Mouse (Mus musculus) heart, embryonic 10.5 days (tissue): ENCODE results near the gene Gm5105. TPM values are rescaled to one million over a fixed set of nuclear protein-coding genes. Genes with fewer than 3 reads are reported as not detected.

Experiments
- DNase-seq: peaks from one replicate; pipeline ENCODE4 v3.0.0-alpha.2; 2017; ENCODE audit warnings: low spot score
- H3K27ac ChIP-seq: fragments of 300-500 bp; sonication (generic); 2 replicates; pipeline ENCODE4 v1.5.1; 2016; ENCODE audit warnings: mild to moderate bottlenecking
- H3K27me3 ChIP-seq: fragments of 300-500 bp; sonication (generic); 2 replicates; pipeline ENCODE4 v1.6.1; 2016; ENCODE audit warnings: mild to moderate bottlenecking; ENCODE audit not compliant: poor library complexity, insufficient read depth, severe bottlenecking
- H3K36me3 ChIP-seq: fragments of 300-500 bp; sonication (generic); 2 replicates; pipeline ENCODE4 v1.6.1; 2016; ENCODE audit warnings: mild to moderate bottlenecking, moderate library complexity
- H3K4me1 ChIP-seq: fragments of 300-500 bp; sonication (generic); 2 replicates; pipeline ENCODE4 v1.6.1; 2016; ENCODE audit warnings: mild to moderate bottlenecking
- H3K4me3 ChIP-seq: fragments of 300-500 bp; sonication (generic); 2 replicates; pipeline ENCODE4 v1.5.1; 2016; ENCODE audit warnings: mild to moderate bottlenecking, moderate library complexity
- H3K9me3 ChIP-seq: fragments of 300-500 bp; sonication (generic); 2 replicates; pipeline ENCODE4 v1.6.1; 2016; ENCODE audit warnings: mild to moderate bottlenecking, moderate library complexity
- WGBS: fragments of 180-500 bp; shearing (Covaris S2); methylation state at CpG from one replicate; pipeline ENCODE4 v1.1.7; 2016; 5-methylcytosine and 5-hydroxymethylcytosine counted together
- polyA plus RNA-seq: library from polyadenylated mRNA; unstranded; fragments of >200 nt; fragmentation: Nextera tagmentation; extraction: Ambion mirVana; gene quantifications from 2 replicates; pipeline ENCODE4 v1.2.1, GENCODE M21; 2016

Gene Gm5105
- 0.20 TPM in 1 of 2 replicates, not detected in the other for polyA plus RNA-seq

GRCm38 (mm10) chr3:138067288-138067687 is at the start of gene Gm5105:
TSS of gene Gm5105 (minus strand) at chr3:138067388.
- Histone ChIP-seq H3K36me3 (no peaks in the 10 kb centered on the region; the same call in none of the 2 replicates), H3K9me3 (no peaks in the 10 kb centered on the region), H3K27me3 (no peaks in the 10 kb centered on the region), H3K4me3 (peak within 1 kb of the TSS; percentile 51; the same call in 1 of the 2 replicates), H3K4me1 (peaks cover 82% of the 10 kb centered on the region), H3K27ac (peak within 1 kb of the TSS; percentile 84)
- 87% methylated on average over 12 of the region's 12 CpGs for WGBS
- no peak for DNase-seq

DNA sequence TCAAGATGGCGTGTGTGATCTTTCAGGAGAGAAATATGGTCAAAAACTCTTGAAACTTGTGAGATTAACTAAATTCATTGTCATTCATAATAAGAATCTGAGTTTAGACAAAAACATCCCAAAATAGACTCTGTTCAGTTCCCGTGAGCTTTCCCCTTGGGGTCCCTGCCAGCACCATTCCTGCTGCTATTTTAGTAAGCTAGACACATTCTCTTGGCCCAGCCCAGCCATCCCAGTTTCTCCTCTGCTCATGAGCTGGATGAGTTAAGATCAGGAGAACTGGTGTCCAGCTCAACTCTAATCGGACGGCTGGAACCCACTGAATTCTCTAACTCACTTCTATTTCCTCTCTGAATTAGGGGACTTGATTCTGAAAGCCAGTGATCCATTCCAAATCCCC is 49.7 kb upstream of the Gm5105 start:
- no peak for DNase-seq
- no peaks in the 10 kb centered on the region for H3K27me3 ChIP-seq
- no peak overlapping the region for H3K4me3 ChIP-seq
- H3K36me3 ChIP-seq: no peaks in the 10 kb centered on the region
- peaks cover 13% of the 10 kb centered on the region for H3K4me1 ChIP-seq
- H3K9me3 ChIP-seq: no peaks in the 10 kb centered on the region
- H3K27ac ChIP-seq: 0 out of 2 replicates have a peak overlapping the region, but pooled peaks have one; percentile 29
- 71% methylated on average over 4 of the region's 4 CpGs for WGBS

GRCm38 (mm10) chr3:138114106-138114505 is 46.9 kb upstream of the Gm5105 start:
- no peaks in the 10 kb centered on the region for H3K27me3 ChIP-seq
- no peak overlapping the region for H3K4me3 ChIP-seq
- peaks cover 5% of the 10 kb centered on the region for H3K4me1 ChIP-seq
- no peak overlapping the region for H3K27ac ChIP-seq
- WGBS: 78% methylated on average over 17 of the region's 17 CpGs
- H3K9me3 ChIP-seq: no peaks in the 10 kb centered on the region
- H3K36me3 ChIP-seq: no peaks in the 10 kb centered on the region
- no peak for DNase-seq

DNA sequence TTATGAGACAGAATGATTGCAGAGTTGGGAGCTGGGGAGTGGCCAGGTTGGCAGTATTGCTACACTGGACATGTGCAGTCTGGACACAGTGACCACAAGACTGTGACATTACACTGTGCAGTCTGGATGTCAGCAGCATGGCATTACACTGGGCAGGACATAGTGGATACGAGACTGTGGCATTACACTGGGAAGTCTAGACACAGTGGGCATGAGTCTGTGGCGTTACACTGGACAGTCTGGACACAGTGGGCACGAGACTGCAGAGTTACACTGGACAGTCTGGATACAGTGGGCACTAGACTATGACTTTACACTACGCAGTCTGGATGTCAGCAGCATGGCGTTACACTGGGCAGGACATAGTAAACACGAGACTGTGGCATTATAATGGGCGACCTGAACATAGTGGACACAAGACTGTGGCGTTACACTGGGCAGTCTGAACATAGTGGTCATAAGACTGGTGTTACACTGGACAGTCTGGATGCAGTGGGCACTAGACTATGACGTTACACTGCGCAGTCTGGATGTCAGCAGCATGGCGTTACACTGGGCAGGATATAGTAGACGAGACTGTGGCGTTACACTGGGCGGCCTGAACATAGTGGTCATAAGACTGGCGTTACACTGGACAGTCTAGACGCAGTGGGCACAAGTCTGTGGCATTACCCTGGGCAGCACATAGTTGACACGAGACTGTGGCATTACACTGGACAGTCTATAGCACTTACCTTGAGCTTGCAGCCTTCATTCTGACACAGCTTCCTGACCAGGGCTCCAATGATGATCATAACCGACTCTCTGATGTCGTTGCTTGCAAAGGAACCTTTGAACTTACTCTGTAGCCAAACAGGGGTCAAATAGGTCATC is 44.0 kb upstream of the Gm5105 start:
- no peaks in the 10 kb centered on the region for H3K36me3 ChIP-seq
- H3K4me3 ChIP-seq: no peak overlapping the region
- no peak overlapping the region for H3K27ac ChIP-seq
- DNase-seq: no peak
- 86% methylated on average over 19 of the region's 19 CpGs for WGBS
- no peaks in the 10 kb centered on the region for H3K4me1 ChIP-seq
- no peaks in the 10 kb centered on the region for H3K27me3 ChIP-seq
- no peaks in the 10 kb centered on the region for H3K9me3 ChIP-seq

DNA sequence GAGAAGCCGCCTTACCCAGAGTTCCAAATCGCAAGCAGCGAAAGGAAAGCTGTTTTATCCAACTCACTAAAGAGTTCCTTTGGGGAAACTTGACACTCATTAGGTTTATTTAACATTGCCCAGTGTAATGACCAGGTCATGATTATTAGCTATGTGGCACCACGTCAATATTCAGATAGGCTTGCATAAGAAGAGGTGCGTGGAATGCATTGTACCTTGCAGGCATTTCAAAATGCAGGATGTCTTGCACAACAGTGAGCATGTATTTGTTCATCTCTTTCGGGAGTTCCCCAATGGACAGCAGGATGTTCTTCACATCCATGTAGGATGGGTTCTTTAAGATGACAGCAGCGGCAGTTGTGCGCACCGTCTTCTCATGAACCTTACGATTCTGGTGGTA is 39.7 kb upstream of the Gm5105 start:
- DNase-seq: peak; percentile 6
- Histone ChIP-seq H3K4me3 (no peak overlapping the region), H3K36me3 (no peaks in the 10 kb centered on the region; the same call in 1 of the 2 replicates), H3K27ac (no peak overlapping the region), H3K4me1 (no peaks in the 10 kb centered on the region), H3K9me3 (no peaks in the 10 kb centered on the region), H3K27me3 (no peaks in the 10 kb centered on the region)
- WGBS: 92% methylated on average over 10 of the region's 10 CpGs

DNA sequence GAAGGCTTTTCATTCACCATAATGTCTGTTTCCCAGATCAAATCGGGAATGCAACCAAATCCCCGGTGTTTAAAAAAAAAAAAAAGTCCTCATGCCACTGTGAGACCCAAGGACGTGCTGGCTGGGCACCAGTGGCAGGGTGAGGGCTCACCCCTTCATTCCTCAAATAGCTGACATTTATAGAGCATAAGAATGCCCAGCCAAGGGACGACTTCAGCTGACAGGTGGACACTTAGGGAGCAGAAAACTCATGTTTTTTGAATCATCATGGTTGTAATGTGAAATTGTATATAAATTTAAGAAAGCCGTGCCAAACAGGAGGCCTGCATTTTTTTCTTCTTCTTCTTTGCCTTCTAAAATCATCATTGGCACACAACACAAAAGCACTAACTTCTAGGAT is 37.9 kb upstream of the Gm5105 start:
- H3K36me3 ChIP-seq: no peaks in the 10 kb centered on the region; the same call in 1 of the 2 replicates
- WGBS: 69% methylated on average over 5 of the region's 5 CpGs
- H3K9me3 ChIP-seq: no peaks in the 10 kb centered on the region
- H3K27me3 ChIP-seq: no peaks in the 10 kb centered on the region
- H3K4me1 ChIP-seq: no peaks in the 10 kb centered on the region
- no peak overlapping the region for H3K27ac ChIP-seq
- no peak for DNase-seq
- no peak overlapping the region for H3K4me3 ChIP-seq

DNA sequence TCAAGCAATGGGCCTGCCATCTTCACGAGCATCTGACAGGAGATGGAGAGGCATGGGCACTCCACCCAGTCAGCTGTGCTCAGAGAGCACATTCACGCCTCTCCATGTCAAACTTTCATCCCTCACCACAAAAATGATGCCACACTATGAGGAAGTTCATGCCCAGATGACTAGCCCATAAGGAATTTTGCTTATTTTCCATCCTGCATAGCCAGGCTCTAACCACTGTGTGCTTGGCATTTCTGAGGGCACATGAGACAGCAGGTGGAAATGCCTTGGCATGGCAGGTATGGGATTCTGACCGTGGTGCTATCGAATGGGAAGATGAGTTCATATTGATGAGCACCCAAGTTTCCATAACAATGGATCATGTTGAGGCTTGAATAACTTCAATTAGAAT is 36.5 kb upstream of the Gm5105 start:
- H3K9me3 ChIP-seq: no peaks in the 10 kb centered on the region

GRCm38 (mm10) chr3:138101936-138102335 is 34.7 kb upstream of the Gm5105 start:
- no peaks in the 10 kb centered on the region; the same call in 1 of the 2 replicates for H3K36me3 ChIP-seq
- no peak overlapping the region for H3K27ac ChIP-seq
- H3K4me3 ChIP-seq: no peak overlapping the region
- no peaks in the 10 kb centered on the region for H3K27me3 ChIP-seq
- no peaks in the 10 kb centered on the region for H3K9me3 ChIP-seq
- H3K4me1 ChIP-seq: peaks cover 15% of the 10 kb centered on the region; the same call in 1 of the 2 replicates
- whole genome bisulfite sequencing: 84% methylated on average over 4 of the region's 4 CpGs
- DNase-seq: no peak

More for the DNA sequence above, 36.5 kb upstream of the Gm5105 start:
- H3K27ac ChIP-seq: no peak overlapping the region
- H3K36me3 ChIP-seq: no peaks in the 10 kb centered on the region; the same call in 1 of the 2 replicates
- no peak for DNase-seq
- no peaks in the 10 kb centered on the region for H3K4me1 ChIP-seq
- 84% methylated on average over 4 of the region's 4 CpGs for WGBS
- H3K4me3 ChIP-seq: no peak overlapping the region
- no peaks in the 10 kb centered on the region for H3K27me3 ChIP-seq

GRCm38 (mm10) chr3:138097718-138098117 is 30.5 kb upstream of the Gm5105 start:
- Histone ChIP-seq H3K4me1 (peaks cover 22% of the 10 kb centered on the region; the same call in 1 of the 2 replicates), H3K27ac (peak overlapping the region; percentile 32; the same call in 1 of the 2 replicates), H3K4me3 (no peak overlapping the region), H3K27me3 (no peaks in the 10 kb centered on the region), H3K9me3 (no peaks in the 10 kb centered on the region), H3K36me3 (no peaks in the 10 kb centered on the region)
- WGBS: 67% methylated on average over 1 of the region's 1 CpGs
- no peak for DNase-seq

DNA sequence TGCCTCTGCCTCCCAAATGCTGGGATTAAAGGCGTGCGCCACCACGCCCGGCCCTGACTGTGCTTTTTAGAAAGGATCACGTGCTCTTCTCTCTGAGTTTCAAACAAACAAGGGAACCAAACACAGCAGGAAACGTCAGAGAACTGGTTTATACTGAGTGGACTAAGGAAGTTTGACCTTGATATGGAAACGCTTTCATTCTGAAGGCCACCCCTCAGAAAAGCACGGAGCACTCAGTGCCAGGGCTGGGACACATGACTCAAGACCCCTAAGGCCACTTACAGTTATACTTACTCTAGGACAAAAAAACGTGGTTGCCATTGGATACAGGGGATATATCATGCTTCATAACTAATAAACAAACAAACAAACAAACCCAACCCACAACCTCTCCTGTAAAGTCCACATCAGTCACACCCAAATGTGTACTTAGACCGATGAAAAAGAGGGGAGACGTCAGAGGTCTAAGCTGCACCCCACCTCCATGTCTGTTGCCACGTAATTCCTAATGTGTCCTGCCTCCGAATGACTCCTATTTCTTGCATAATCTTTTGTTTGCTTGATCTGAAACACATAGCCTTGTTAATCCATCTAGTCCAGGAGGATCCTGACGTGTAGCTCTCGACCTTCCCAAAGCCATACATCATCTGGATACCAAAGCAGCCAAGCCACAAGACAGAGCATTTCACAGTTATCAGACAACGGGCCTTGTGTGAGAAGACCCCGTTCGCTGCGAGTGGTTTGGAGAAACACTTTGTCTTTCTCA is 29.3 kb upstream of the Gm5105 start:
- Histone ChIP-seq H3K27me3 (no peaks in the 10 kb centered on the region), H3K27ac (peak overlapping the region; percentile 43; the same call in 1 of the 2 replicates), H3K9me3 (no peaks in the 10 kb centered on the region), H3K4me3 (no peak overlapping the region), H3K4me1 (peaks cover 22% of the 10 kb centered on the region; the same call in 1 of the 2 replicates), H3K36me3 (no peaks in the 10 kb centered on the region)
- 85% methylated on average over 19 of the region's 19 CpGs for WGBS
- DNase-seq: no peak

DNA sequence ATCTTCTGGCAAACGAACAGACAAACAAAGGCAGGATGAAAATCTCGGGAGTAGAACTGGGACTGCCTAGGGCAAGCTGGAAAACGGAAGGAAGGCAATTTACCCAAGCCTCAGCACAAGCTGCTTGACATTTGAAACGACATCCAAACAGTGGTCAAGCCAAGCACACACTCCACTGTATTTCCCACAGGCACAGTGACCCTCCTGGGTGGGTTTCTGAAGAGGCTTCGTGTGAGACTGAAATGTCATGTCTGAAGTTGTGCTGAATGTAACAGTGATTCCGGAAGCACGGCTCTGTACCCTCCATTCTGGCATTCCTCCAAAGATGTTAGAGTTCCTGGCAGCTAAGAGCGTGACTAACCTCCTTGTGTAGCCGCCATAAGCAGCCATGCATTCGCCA is 28.5 kb upstream of the Gm5105 start:
- Histone ChIP-seq H3K4me1 (peaks cover 22% of the 10 kb centered on the region; the same call in 1 of the 2 replicates), H3K27me3 (no peaks in the 10 kb centered on the region), H3K27ac (no peak overlapping the region), H3K9me3 (no peaks in the 10 kb centered on the region), H3K36me3 (no peaks in the 10 kb centered on the region), H3K4me3 (no peak overlapping the region)
- DNase-seq: no peak
- 81% methylated on average over 10 of the region's 10 CpGs for WGBS

- H3K4me1 ChIP-seq: peaks cover 22% of the 10 kb centered on the region; the same call in 1 of the 2 replicates
- no peaks in the 10 kb centered on the region for H3K9me3 ChIP-seq
- DNase-seq: no peak
- H3K27me3 ChIP-seq: no peaks in the 10 kb centered on the region
- H3K27ac ChIP-seq: no peak overlapping the region
- no peaks in the 10 kb centered on the region for H3K36me3 ChIP-seq
- H3K4me3 ChIP-seq: no peak overlapping the region
- 69% methylated on average over 3 of the region's 3 CpGs for WGBS
Measured at GRCm38 (mm10) chr3:138095301-138095700, 28.1 kb upstream of the Gm5105 start.

DNA sequence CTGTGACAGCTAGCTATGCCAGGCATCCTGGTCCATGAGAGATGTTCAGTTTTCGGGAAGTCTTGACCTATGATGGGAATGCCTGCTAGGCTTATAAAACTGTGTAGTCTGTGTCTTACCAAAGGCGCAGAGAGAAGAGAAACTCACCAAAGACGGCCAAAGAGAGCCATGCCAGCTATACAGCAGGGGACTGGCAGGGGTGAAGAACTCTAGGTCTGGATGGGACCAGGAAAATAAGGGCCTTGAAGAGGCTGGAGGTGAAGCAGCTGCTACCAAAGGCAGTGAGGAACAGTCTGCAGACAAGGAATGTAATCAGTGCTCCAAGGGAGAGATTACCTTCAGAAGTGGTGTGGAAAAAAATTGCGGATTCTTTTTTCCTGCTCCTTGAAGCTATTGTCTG is 16.7 kb upstream of the Gm5105 start:
- Histone ChIP-seq H3K36me3 (no peaks in the 10 kb centered on the region), H3K27ac (peak overlapping the region; percentile 53; the same call in 1 of the 2 replicates), H3K4me1 (peaks cover 19% of the 10 kb centered on the region), H3K4me3 (no peak overlapping the region), H3K9me3 (no peaks in the 10 kb centered on the region), H3K27me3 (no peaks in the 10 kb centered on the region)
- DNase-seq: no peak
- WGBS: 64% methylated on average over 4 of the region's 4 CpGs
